In genomic region chr1:58503134-58503533, GRCm38 (mm10) we compare ENCODE assay signal across 10 mouse cellular contexts. TPM values are rescaled to one million over a fixed set of nuclear protein-coding genes. Genes with fewer than 3 reads are reported as not detected.
DNase-seq lines count a peak whose midpoint lies in the region; ATAC-seq lines count a peak whose summit lies in the region.
"Had no signal": no experiment of that assay in that cellular context is flagged by ENCODE, and none has a peak within 500 bp of the region (broad histone marks: within the 10 kb centered on the region; RNA-seq: fewer than 3 reads in every experiment).

No protein-coding gene starts in this region.

- no peak for ATAC-seq in kidney, embryonic 15.5 days (replicated peaks; ENCODE audit: low FRiP score)
- no peak for ATAC-seq in limb, embryonic 11.5 days (ENCODE audit: insufficient number of reproducible peaks, low FRiP score, low TSS enrichment, low read depth)
- no peak for ATAC-seq in midbrain, embryonic 16.5 days

- no peak for DNase-seq in kidney, adult 11 months
- DNase-seq in embryonic facial prominence, embryonic 10.5 days (ENCODE audit: low spot score), result no peak
- DNase-seq in limb, embryonic 11.5 days (ENCODE audit: low spot score), result no peak
- DNase-seq in retina, embryonic 14.5 days (ENCODE audit: low spot score), result no peak
- no peak for DNase-seq in right cerebral cortex, adult 2 months (ENCODE audit: low spot score in 2 of 2)
- DNase-seq in lung, postnatal 10 days, result no peak
- DNase-seq: cerebellum, adult 9-10 months; lung, postnatal 4 days had no signal

- H3K9ac ChIP-seq in kidney, embryonic 15.5 days, result no peak overlapping the region
- H3K9ac ChIP-seq in limb, embryonic 11.5 days (ENCODE audit: low read length), result no peak overlapping the region
- H3K9ac ChIP-seq in midbrain, embryonic 16.5 days (ENCODE audit: low read depth, low read length), result no peak overlapping the region

- no peak overlapping the region for H3K27ac ChIP-seq in kidney, embryonic 15.5 days
- no peak overlapping the region for H3K27ac ChIP-seq in embryonic facial prominence, embryonic 10.5 days (replicated peaks)
- H3K27ac ChIP-seq in limb, embryonic 11.5 days (replicated peaks; ENCODE audit: low read depth, low read length), result no peak overlapping the region
- H3K27ac ChIP-seq in midbrain, embryonic 16.5 days (ENCODE audit: low read length), result no peak overlapping the region

- peak overlapping the region; percentile 94 for H3K4me3 ChIP-seq in kidney, embryonic 15.5 days (replicated peaks)
- H3K4me3 ChIP-seq in embryonic facial prominence, embryonic 10.5 days, result peak overlapping the region; percentile 99
- H3K4me3 ChIP-seq in limb, embryonic 11.5 days (ENCODE audit: low read depth, low read length), result 0 out of 2 replicates have a peak overlapping the region, but pooled peaks have one; percentile 3
- H3K4me3 ChIP-seq in midbrain, embryonic 16.5 days (ENCODE audit: low read depth, low read length), result no peak overlapping the region

- peaks cover 24% of the 10 kb centered on the region for H3K9me3 ChIP-seq in kidney, embryonic 15.5 days (replicated peaks)
- peaks cover 26% of the 10 kb centered on the region for H3K9me3 ChIP-seq in embryonic facial prominence, embryonic 10.5 days
- peaks cover 8% of the 10 kb centered on the region for H3K9me3 ChIP-seq in limb, embryonic 11.5 days (ENCODE audit: control insufficient read depth, low read length)
- peaks cover 10% of the 10 kb centered on the region; the same call in 1 of the 2 replicates for H3K9me3 ChIP-seq in midbrain, embryonic 16.5 days (replicated peaks; ENCODE audit: control insufficient read depth, low read length, poor library complexity, severe bottlenecking)

- peak overlapping the region; percentile 85; the same call in 1 of the 2 replicates for H3K4me2 ChIP-seq in kidney, embryonic 15.5 days
- H3K4me2 ChIP-seq in limb, embryonic 11.5 days (ENCODE audit: low read depth, severe bottlenecking), result peak overlapping the region; percentile 78; the same call in 1 of the 2 replicates
- peak overlapping the region; percentile 97 for H3K4me2 ChIP-seq in midbrain, embryonic 16.5 days (ENCODE audit: low read length)

- H3K27me3 ChIP-seq in kidney, embryonic 15.5 days, result no peaks in the 10 kb centered on the region
- H3K27me3 ChIP-seq in embryonic facial prominence, embryonic 10.5 days (replicated peaks; ENCODE audit: low read depth, poor library complexity, severe bottlenecking), result no peaks in the 10 kb centered on the region
- no peaks in the 10 kb centered on the region for H3K27me3 ChIP-seq in limb, embryonic 11.5 days (ENCODE audit: control insufficient read depth, insufficient read depth, low read length)
- no peaks in the 10 kb centered on the region for H3K27me3 ChIP-seq in midbrain, embryonic 16.5 days (ENCODE audit: control insufficient read depth, insufficient read depth, low read depth, low read length)

- H3K4me1 ChIP-seq in kidney, embryonic 15.5 days, result peaks cover 14% of the 10 kb centered on the region
- peaks cover 17% of the 10 kb centered on the region for H3K4me1 ChIP-seq in embryonic facial prominence, embryonic 10.5 days
- H3K4me1 ChIP-seq in limb, embryonic 11.5 days (ENCODE audit: control insufficient read depth, insufficient read depth, low read length), result peaks cover 8% of the 10 kb centered on the region
- peaks cover 21% of the 10 kb centered on the region for H3K4me1 ChIP-seq in midbrain, embryonic 16.5 days (ENCODE audit: control insufficient read depth, insufficient read depth, low read length)

- H3K36me3 ChIP-seq in kidney, embryonic 15.5 days, result peaks cover 43% of the 10 kb centered on the region
- peaks cover 55% of the 10 kb centered on the region for H3K36me3 ChIP-seq in embryonic facial prominence, embryonic 10.5 days (replicated peaks)
- peaks cover 10% of the 10 kb centered on the region; the same call in 1 of the 2 replicates for H3K36me3 ChIP-seq in limb, embryonic 11.5 days (ENCODE audit: control insufficient read depth, insufficient read depth, low read length)
- H3K36me3 ChIP-seq in midbrain, embryonic 16.5 days (ENCODE audit: control insufficient read depth, insufficient read depth, low read length), result peaks cover 6% of the 10 kb centered on the region; the same call in 1 of the 2 replicates

RNA-seq across cellular contexts. Expression of gene Orc2, which starts 1.8 kb away (rescaled TPM):
- 31.7 and 33.3 TPM in 2 replicates for polyA plus RNA-seq in kidney, embryonic 15.5 days (2015; fragmentation: Nextera tagmentation; extraction: Ambion mirVana)
- polyA plus RNA-seq in embryonic facial prominence, embryonic 10.5 days (2016; fragmentation: Nextera tagmentation; extraction: Ambion mirVana), result 52.3 and 54.8 TPM in 2 replicates
- 53.6 and 56.7 TPM in 2 replicates for polyA plus RNA-seq in limb, embryonic 11.5 days (2014; fragmentation: Nextera tagmentation; extraction: Ambion mirVana)
- polyA plus RNA-seq in midbrain, embryonic 16.5 days (2015; fragmentation: Nextera tagmentation; extraction: Ambion mirVana), result 15.1 and 17.2 TPM in 2 replicates

RNA-seq across cellular contexts. Expression of gene Ppil3, which starts 57.8 kb away (rescaled TPM):
- polyA plus RNA-seq in kidney, embryonic 15.5 days (2015; fragmentation: Nextera tagmentation; extraction: Ambion mirVana), result 52.0 and 58.5 TPM in 2 replicates
- polyA plus RNA-seq in embryonic facial prominence, embryonic 10.5 days (2016; fragmentation: Nextera tagmentation; extraction: Ambion mirVana), result 63.3 and 69.2 TPM in 2 replicates
- polyA plus RNA-seq in limb, embryonic 11.5 days (2014; fragmentation: Nextera tagmentation; extraction: Ambion mirVana), result 57.2 and 64.1 TPM in 2 replicates
- polyA plus RNA-seq in midbrain, embryonic 16.5 days (2015; fragmentation: Nextera tagmentation; extraction: Ambion mirVana), result 49.8 and 50.2 TPM in 2 replicates

RNA-seq across cellular contexts. Expression of gene Nif3l1, which starts 58.2 kb away (rescaled TPM):
- 44.7 and 46.7 TPM in 2 replicates for polyA plus RNA-seq in kidney, embryonic 15.5 days (2015; fragmentation: Nextera tagmentation; extraction: Ambion mirVana)
- 76.9 and 78.4 TPM in 2 replicates for polyA plus RNA-seq in embryonic facial prominence, embryonic 10.5 days (2016; fragmentation: Nextera tagmentation; extraction: Ambion mirVana)
- 68.4 and 68.8 TPM in 2 replicates for polyA plus RNA-seq in limb, embryonic 11.5 days (2014; fragmentation: Nextera tagmentation; extraction: Ambion mirVana)
- polyA plus RNA-seq in midbrain, embryonic 16.5 days (2015; fragmentation: Nextera tagmentation; extraction: Ambion mirVana), result 56.9 and 57.5 TPM in 2 replicates
